Mouse (Mus musculus) Muller cell, postnatal 12 days (primary cell): ENCODE measurements around the gene Mecr.

Experiments used
- DNase-seq: peaks from one replicate; pipeline ENCODE4 v3.0.0-alpha.2; 2015; ENCODE audit errors: inconsistent ontology term

Gene Mecr

GRCm38 (mm10) chr4:131890692-131891091 is 47.4 kb downstream of the Mecr start:
- no peak for DNase-seq

GRCm38 (mm10) chr4:131897109-131897508 is 53.8 kb downstream of the Mecr start:
- no peak for DNase-seq

GRCm38 (mm10) chr4:131897787-131898186 is 54.5 kb downstream of the Mecr start:
- no peak for DNase-seq

GRCm38 (mm10) chr4:131898503-131899179 is 55.4 kb downstream of the Mecr start:
- no peak for DNase-seq

DNA sequence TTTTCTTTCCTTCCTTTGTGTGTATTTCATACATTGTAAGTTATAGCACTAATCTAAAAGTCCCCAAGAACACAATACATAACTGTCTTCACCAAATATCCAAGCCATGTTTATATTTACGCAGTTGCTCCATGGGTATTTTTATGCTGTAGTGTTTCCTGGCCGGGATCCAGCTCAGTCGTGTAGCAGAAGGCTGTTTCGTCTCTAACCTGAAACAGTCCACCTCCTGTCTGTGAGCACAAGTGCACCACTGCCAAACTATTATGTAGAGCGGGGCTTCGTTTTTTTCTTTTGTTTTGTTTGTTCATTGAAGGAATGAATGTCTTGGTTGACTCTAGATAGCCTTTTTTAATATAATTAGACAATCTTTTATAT is 55.9 kb downstream of the Mecr start:
- DNase-seq: no peak

GRCm38 (mm10) chr4:131901090-131901489 is 57.8 kb downstream of the Mecr start:
- DNase-seq: no peak

- DNase-seq: no peak
These were observed 61.2 kb downstream of the Mecr start for GRCm38 (mm10) chr4:131904478-131904877.

GRCm38 (mm10) chr4:131906423-131906822 is 63.2 kb downstream of the Mecr start:
- no peak for DNase-seq

DNA sequence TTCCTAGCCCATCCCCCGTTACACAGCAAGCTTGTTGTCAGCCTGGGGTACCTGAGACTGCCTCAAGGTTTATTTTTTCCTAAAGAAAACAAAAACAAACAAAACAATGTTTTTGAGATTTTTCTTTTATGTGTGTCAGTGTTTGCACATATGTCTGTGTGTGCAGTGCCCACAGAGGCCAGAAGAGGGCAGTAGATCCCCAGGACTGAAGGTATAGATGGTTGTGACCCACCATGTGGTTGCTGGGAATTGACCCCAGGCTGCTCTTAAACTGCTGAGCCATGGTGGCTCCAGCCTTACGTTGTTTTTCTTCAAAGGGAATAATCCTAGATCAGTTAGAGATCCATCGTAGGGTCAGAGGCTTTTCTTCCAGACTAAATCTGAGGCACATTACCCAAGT is 64.6 kb downstream of the Mecr start:
- no peak for DNase-seq

DNA sequence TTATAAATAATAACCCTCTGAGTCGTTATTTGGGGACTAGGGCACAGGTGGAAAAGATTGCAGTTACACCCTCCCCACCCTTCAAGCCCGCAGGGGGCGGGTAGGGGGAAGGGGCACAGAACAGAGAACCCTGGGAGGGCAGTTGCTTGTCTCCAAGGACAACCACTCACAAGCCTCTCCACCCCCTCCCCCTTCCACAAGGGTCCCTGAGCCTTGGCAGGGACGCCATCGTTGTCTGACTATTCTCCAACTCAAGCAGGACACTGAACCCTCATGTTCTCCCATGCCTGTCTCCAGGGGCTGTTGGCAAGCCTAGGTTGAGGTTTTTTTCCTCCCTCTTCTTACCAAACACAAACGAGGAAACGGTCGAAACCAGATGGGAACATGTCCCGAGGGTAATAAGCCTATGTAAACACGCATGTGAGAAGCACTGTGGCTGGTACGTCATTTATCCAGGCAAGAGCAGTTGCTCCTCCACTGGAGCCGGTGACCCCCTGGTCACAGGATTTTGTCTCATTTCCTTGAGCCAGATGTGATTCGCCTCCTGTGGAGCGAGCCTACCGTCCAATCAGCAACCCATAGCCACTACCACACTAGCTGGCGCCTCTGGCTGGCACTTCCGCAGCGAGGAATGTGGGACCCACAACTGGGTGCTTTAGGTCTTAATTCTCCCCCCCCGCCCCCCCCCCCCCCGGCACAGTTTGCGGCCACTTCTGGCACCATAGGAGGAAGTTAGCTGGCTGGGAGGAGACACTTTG is 67.1 kb downstream of the Mecr start:
- DNase-seq: no peak

- DNase-seq: no peak
These were observed 68.3 kb downstream of the Mecr start for GRCm38 (mm10) chr4:131911521-131911920.

- no peak for DNase-seq
These were observed 70.3 kb downstream of the Mecr start for GRCm38 (mm10) chr4:131913526-131913925.

DNA sequence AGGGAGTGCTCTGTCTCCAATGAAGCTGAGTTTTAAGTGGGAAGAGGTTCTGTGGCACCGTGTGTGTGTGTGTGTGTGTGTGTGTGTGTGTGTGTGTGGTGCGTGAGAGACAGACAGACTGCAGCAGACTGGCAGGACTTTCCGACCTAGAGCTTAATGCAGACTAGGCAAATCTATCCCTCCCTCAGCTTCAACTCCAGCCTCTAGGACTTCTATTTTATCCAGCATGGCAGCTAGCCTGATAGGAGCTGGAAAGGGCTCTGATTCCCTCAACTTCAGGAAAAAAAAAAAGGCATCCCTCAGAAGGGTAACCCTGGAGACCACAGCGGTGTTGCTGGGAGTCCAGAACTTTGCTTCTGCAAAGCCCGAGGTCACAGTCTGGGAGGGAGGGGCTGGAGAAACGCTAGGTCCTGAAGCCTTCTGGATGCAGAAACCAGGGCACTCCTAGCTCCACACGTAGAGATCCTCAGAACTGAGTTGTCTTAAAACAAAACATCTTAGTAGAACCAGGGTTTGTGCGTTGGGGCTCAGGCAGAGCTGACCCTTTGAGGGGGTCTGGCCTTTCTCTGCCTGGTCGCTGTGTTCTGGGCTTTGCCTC is 70.9 kb downstream of the Mecr start:
- no peak for DNase-seq

DNA sequence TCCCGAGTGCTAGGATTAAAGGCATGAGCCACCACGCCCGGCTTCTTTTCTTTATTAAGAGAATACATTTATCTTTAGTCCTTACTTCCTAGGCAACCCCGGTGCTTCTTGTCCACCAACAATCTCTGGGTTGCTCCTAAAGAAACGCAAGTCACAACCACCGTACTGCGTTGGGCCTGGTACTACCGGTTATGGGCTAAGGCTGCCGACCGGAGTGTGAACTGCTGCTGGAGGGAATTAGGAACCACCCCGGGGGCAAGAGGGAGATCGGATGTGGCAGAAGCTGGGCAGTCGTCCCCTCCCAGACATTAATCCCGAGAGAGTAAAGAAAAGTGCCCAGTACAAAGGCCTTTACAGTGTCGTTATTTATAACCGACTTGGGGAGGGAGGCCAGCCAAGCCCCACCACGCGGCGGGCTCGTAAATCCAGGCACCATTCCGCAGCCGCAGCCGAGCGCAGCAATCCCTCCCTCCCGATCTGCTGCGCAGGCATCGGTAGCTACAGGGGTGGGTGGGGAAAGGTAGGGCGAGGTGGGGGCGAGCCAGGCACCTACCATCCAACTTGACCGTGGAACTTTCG is 71.7 kb downstream of the Mecr start:
- DNase-seq: peak; percentile 62

GRCm38 (mm10) chr4:131915821-131916328 is 72.6 kb downstream of the Mecr start:
- DNase-seq: no peak

DNA sequence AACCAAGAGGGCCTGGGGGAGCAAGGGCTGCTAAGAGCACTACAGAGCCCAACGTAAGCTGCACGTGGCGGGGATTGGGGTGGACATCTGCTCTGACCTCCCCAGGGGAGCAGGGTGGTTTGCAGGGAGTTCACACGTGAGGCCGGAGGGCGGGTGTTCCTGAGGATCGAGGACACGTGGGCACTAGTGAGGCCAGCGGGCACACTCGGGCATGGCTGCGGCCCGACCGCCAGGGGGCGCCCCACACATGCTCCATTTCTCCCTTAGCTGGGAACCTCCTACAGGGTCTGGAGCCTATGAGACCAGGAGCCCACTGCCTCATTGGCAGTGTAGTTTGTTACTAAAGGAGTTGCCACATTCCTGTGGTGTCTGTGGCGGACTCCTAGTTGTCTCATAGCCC is 73.2 kb downstream of the Mecr start:
- DNase-seq: peak; percentile 74

DNA sequence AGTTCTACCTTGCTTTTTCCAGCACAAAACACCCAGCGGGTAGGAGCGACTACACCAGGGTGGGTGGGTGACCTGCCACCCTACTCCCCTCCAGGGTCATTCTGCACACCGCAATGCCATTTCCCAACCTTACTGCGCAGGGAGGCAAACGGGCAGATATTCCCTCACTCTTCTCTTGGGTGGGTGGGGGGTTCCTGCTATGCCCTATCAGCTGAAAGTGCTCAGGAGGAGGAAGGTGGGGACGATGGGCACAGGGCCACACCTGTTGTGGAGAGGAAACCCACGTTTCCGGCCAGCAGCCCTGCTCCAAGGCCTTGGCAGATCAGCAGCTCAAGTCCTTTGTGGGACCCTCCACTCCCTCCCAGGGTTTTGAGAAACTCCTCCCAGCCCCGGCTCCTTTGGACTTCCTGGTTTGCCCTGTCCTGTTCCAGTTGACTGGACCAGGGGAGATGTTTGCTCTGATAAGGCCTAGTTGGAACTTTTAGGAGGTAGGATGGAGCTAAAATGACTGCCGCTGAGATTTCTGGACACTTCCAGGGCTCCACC is 73.8 kb downstream of the Mecr start:
- DNase-seq: no peak
